Mouse (Mus musculus): ENCODE results near the gene Prkaca. TPM values are rescaled to one million over a fixed set of nuclear protein-coding genes. Genes with fewer than 3 reads are reported as not detected.
A peak's percentile ranks its signal among the peaks of the same experiment; 100 is the strongest.
"Not testable (repeated sequence)": the region's sequence is repeated elsewhere in the genome, so short reads cannot be mapped to it uniquely, and the experiment has no call there.

The Prkaca gene
- polyA plus RNA-seq, 1 experiment from 2014 or later = 62.4 TPM

GRCm38 (mm10) chr8:83999825-84000224 is 27.0 kb downstream of the Prkaca start:
- 95% methylated on average over 2 of the region's 2 CpGs for WGBS

DNA sequence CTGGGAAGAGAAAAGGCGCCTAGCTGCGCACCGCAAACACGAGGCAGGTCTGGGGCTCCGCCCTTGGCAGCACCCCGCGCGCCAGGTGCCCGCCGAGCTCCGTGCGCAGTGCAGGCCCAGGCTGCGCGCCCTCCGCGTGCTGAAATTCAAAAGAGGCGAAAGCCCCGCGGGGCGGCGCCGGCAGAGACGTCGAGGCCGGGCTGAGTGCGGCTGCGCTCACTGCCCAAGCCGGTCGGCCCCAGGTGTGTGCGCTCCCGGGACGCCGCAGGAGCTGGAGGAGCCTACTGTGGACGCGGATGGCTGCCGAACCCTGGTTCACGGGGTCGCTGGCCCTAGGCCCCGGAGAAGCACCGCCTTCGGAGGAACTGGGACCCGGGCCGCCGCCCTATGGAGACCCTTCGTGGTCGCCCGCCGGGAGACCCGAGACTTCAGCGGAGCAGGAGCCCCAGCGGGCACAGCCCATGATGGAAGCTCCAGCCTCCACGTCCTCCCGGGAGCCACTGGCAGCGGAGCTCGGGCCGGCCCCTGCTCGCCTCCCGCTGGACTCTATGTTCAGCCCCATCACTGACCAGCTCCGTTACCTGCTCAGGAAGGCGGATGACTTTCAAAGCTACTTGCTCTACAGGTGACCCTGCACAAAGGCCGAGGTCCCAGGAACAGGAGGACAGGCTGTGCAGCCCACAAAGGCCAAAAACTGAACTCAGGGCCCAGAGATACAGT is 28.6 kb downstream of the Prkaca start, which contains the start of gene 1700067K01Rik:
Gene 1700067K01Rik, plus strand, starts transcription at position 222 of the 720 bp plus-strand sequence.
- no peaks in the 10 kb centered on the region for H3K9me3 ChIP-seq (ENCODE audit: control insufficient read depth, low read length)
- H3K4me1 ChIP-seq (replicated peaks; ENCODE audit: control insufficient read depth, insufficient read depth) = peaks cover 13% of the 10 kb centered on the region
- no peak within 1 kb of the TSS for H3K27ac ChIP-seq (replicated peaks)
- H3K4me2 ChIP-seq (replicated peaks; ENCODE audit: low read depth) = peak within 1 kb of the TSS; percentile 17; the same call in 1 of the 2 replicates
- no peak within 1 kb of the TSS for H3K4me3 ChIP-seq (ENCODE audit: low read depth, low read length)
- ATAC-seq (ENCODE audit: low FRiP score, low TSS enrichment) (no peak), DNase-seq (ENCODE audit: low spot score) (peak; percentile 36)
- no peak within 1 kb of the TSS for H3K9ac ChIP-seq (ENCODE audit: low read length)
- 0 out of 2 replicates have a peak, but pooled peaks cover 3% of the 10 kb centered on the region for H3K36me3 ChIP-seq (ENCODE audit: control insufficient read depth, insufficient read depth, low read length)
- 49% methylated on average over 53 of the region's 61 CpGs for WGBS
- H3K27me3 ChIP-seq (ENCODE audit: control insufficient read depth, insufficient read depth, low read length) = no peaks in the 10 kb centered on the region
- no peak for TF ChIP-seq CTCF (IDR thresholded peaks at IDR 0.05; ENCODE audit: low read depth)
- no peak for TF ChIP-seq EP300 (optimal IDR thresholded peaks at IDR 0.05)

More at GRCm38 (mm10) chr8:83999825-84000224, 27.0 kb downstream of the Prkaca start:
- no peak for DNase-seq (ENCODE audit: low spot score)
- Histone ChIP-seq H3K4me1 (replicated peaks; ENCODE audit: control insufficient read depth, insufficient read depth) (peaks cover 13% of the 10 kb centered on the region), H3K4me2 (replicated peaks; ENCODE audit: low read depth) (no peak overlapping the region), H3K27me3 (ENCODE audit: control insufficient read depth, insufficient read depth, low read length) (no peaks in the 10 kb centered on the region), H3K4me3 (ENCODE audit: low read depth, low read length) (no peak overlapping the region), H3K36me3 (ENCODE audit: control insufficient read depth, insufficient read depth, low read length) (peaks cover 5% of the 10 kb centered on the region; the same call in 1 of the 2 replicates), H3K9ac (ENCODE audit: low read length) (no peak overlapping the region), H3K27ac (replicated peaks) (no peak overlapping the region), H3K9me3 (ENCODE audit: control insufficient read depth, low read length) (no peaks in the 10 kb centered on the region)
- no peak for TF ChIP-seq CTCF (IDR thresholded peaks at IDR 0.05; ENCODE audit: low read depth)
- no peak for ATAC-seq (ENCODE audit: low FRiP score, low TSS enrichment)

- no peak for TF ChIP-seq EP300 (optimal IDR thresholded peaks at IDR 0.05)
- TF ChIP-seq CTCF (IDR thresholded peaks at IDR 0.05; ENCODE audit: low read depth) = no peak
- no peaks in the 10 kb centered on the region for H3K9me3 ChIP-seq (ENCODE audit: control insufficient read depth, low read length)
- no peak for DNase-seq (ENCODE audit: low spot score)
Measured at GRCm38 (mm10) chr8:84002957-84003611, 30.3 kb downstream of the Prkaca start.

GRCm38 (mm10) chr8:84003612-84004246 is 30.9 kb downstream of the Prkaca start:
- WGBS = 74% methylated on average over 6 of the region's 6 CpGs
- Histone ChIP-seq H3K27ac (replicated peaks) (no peak overlapping the region), H3K27me3 (ENCODE audit: control insufficient read depth, insufficient read depth, low read length) (no peaks in the 10 kb centered on the region), H3K9ac (ENCODE audit: low read length) (no peak overlapping the region), H3K4me2 (replicated peaks; ENCODE audit: low read depth) (peak overlapping the region; percentile 77), H3K9me3 (ENCODE audit: control insufficient read depth, low read length) (no peaks in the 10 kb centered on the region), H3K36me3 (ENCODE audit: control insufficient read depth, insufficient read depth, low read length) (0 out of 2 replicates have a peak, but pooled peaks cover 3% of the 10 kb centered on the region), H3K4me3 (ENCODE audit: low read depth, low read length) (peak overlapping the region; percentile 54; the same call in 1 of the 2 replicates), H3K4me1 (replicated peaks; ENCODE audit: control insufficient read depth, insufficient read depth) (peaks cover 12% of the 10 kb centered on the region)
- ATAC-seq (ENCODE audit: low FRiP score, low TSS enrichment) (no peak), DNase-seq (ENCODE audit: low spot score) (no peak)
- TF ChIP-seq EP300 (optimal IDR thresholded peaks at IDR 0.05) = no peak
- TF ChIP-seq CTCF (IDR thresholded peaks at IDR 0.05; ENCODE audit: low read depth) = no peak

More at GRCm38 (mm10) chr8:84002957-84003611, 30.3 kb downstream of the Prkaca start:
- Histone ChIP-seq H3K4me1 (replicated peaks; ENCODE audit: control insufficient read depth, insufficient read depth) (peaks cover 13% of the 10 kb centered on the region), H3K27me3 (ENCODE audit: control insufficient read depth, insufficient read depth, low read length) (no peaks in the 10 kb centered on the region), H3K4me2 (replicated peaks; ENCODE audit: low read depth) (no peak overlapping the region), H3K27ac (replicated peaks) (no peak overlapping the region), H3K36me3 (ENCODE audit: control insufficient read depth, insufficient read depth, low read length) (0 out of 2 replicates have a peak, but pooled peaks cover 3% of the 10 kb centered on the region), H3K4me3 (ENCODE audit: low read depth, low read length) (no peak overlapping the region), H3K9ac (ENCODE audit: low read length) (no peak overlapping the region)
- 76% methylated on average over 12 of the region's 12 CpGs for WGBS
- ATAC-seq (ENCODE audit: low FRiP score, low TSS enrichment) = no peak

- Histone ChIP-seq H3K9me3 (ENCODE audit: control insufficient read depth, low read length) (no peaks in the 10 kb centered on the region), H3K4me3 (ENCODE audit: low read depth, low read length) (peak overlapping the region; percentile 54), H3K9ac (ENCODE audit: low read length) (peak overlapping the region; percentile 73), H3K36me3 (ENCODE audit: control insufficient read depth, insufficient read depth, low read length) (0 out of 2 replicates have a peak, but pooled peaks cover 3% of the 10 kb centered on the region), H3K4me2 (replicated peaks; ENCODE audit: low read depth) (peak overlapping the region; percentile 77), H3K4me1 (replicated peaks; ENCODE audit: control insufficient read depth, insufficient read depth) (peaks cover 4% of the 10 kb centered on the region), H3K27ac (replicated peaks) (peak overlapping the region; percentile 81), H3K27me3 (ENCODE audit: control insufficient read depth, insufficient read depth, low read length) (no peaks in the 10 kb centered on the region)
- DNase-seq (ENCODE audit: low spot score) (peak; percentile 90), ATAC-seq (ENCODE audit: low FRiP score, low TSS enrichment) (peak; percentile 87)
- under 1% methylated on average over 30 of the region's 30 CpGs for WGBS
- TF ChIP-seq CTCF (IDR thresholded peaks at IDR 0.05; ENCODE audit: low read depth) = no peak; the same call in 1 of the 2 replicates
- peak; percentile 34 for TF ChIP-seq EP300 (optimal IDR thresholded peaks at IDR 0.05)
Measured at GRCm38 (mm10) chr8:84004533-84005201, 31.9 kb downstream of the Prkaca start.

GRCm38 (mm10) chr8:84005502-84005901 is 32.7 kb downstream of the Prkaca start:
- H3K4me3 ChIP-seq (ENCODE audit: low read depth, low read length); H3K27me3 ChIP-seq (ENCODE audit: control insufficient read depth, insufficient read depth, low read length); H3K36me3 ChIP-seq (ENCODE audit: control insufficient read depth, insufficient read depth, low read length); H3K4me1 ChIP-seq (replicated peaks; ENCODE audit: control insufficient read depth, insufficient read depth); H3K9me3 ChIP-seq (ENCODE audit: control insufficient read depth, low read length); H3K4me2 ChIP-seq (replicated peaks; ENCODE audit: low read depth); H3K9ac ChIP-seq (ENCODE audit: low read length); DNase-seq (ENCODE audit: low spot score); ATAC-seq (ENCODE audit: low FRiP score, low TSS enrichment); H3K27ac ChIP-seq (replicated peaks): not testable (repeated sequence)
- WGBS = 89% methylated on average over 7 of the region's 7 CpGs

Measured in stomach, postnatal 0 days (tissue).